In genomic region chr11:68508619-68509018, GRCm38 (mm10) we compare ENCODE assay signal across 33 mouse cellular contexts. TPM values are rescaled to one million over a fixed set of nuclear protein-coding genes. Genes with fewer than 3 reads are reported as not detected.
"Had no signal": no experiment of that assay in that cellular context is flagged by ENCODE, and none has a peak within 500 bp of the region (broad histone marks: within the 10 kb centered on the region; RNA-seq: fewer than 3 reads in every experiment).

No protein-coding gene starts in this region.

- H3K27ac ChIP-seq: embryonic facial prominence, embryonic 10.5 days; embryonic facial prominence, embryonic 12.5 days; embryonic facial prominence, embryonic 13.5 days; embryonic facial prominence, embryonic 15.5 days; forebrain, embryonic 10.5 days; forebrain, embryonic 12.5 days; forebrain, embryonic 13.5 days; forebrain, embryonic 15.5 days; gastrocnemius, adult 2 months; heart, adult 2 months had no signal

- H3K4me1 ChIP-seq: embryonic facial prominence, embryonic 10.5 days; embryonic facial prominence, embryonic 12.5 days; embryonic facial prominence, embryonic 13.5 days; embryonic facial prominence, embryonic 15.5 days; forebrain, embryonic 12.5 days; forebrain, embryonic 13.5 days; forebrain, embryonic 15.5 days had no signal

- H3K36me3 ChIP-seq: embryonic facial prominence, embryonic 10.5 days; embryonic facial prominence, embryonic 12.5 days; embryonic facial prominence, embryonic 13.5 days; embryonic facial prominence, embryonic 15.5 days; forebrain, embryonic 10.5 days; forebrain, embryonic 12.5 days; forebrain, embryonic 15.5 days had no signal

- ATAC-seq: forebrain, embryonic 13.5 days; forebrain, embryonic 14.5 days; forebrain, embryonic 15.5 days; forebrain, embryonic 16.5 days; forebrain, postnatal 0 days had no signal

- H3K4me3 ChIP-seq: embryonic facial prominence, embryonic 10.5 days; embryonic facial prominence, embryonic 12.5 days; embryonic facial prominence, embryonic 13.5 days; embryonic facial prominence, embryonic 15.5 days; erythroblast, embryonic 14.5 days; forebrain, embryonic 10.5 days; forebrain, embryonic 12.5 days; forebrain, embryonic 13.5 days; forebrain, embryonic 15.5 days; gastrocnemius, adult 2 months; heart, adult 2 months had no signal

- H3K9ac ChIP-seq: embryonic facial prominence, embryonic 12.5 days; embryonic facial prominence, embryonic 13.5 days; embryonic facial prominence, embryonic 15.5 days; forebrain, embryonic 12.5 days; forebrain, embryonic 13.5 days; forebrain, embryonic 15.5 days; forebrain, postnatal 0 days had no signal

- H3K9me3 ChIP-seq: embryonic facial prominence, embryonic 10.5 days; embryonic facial prominence, embryonic 12.5 days; embryonic facial prominence, embryonic 13.5 days; embryonic facial prominence, embryonic 15.5 days; forebrain, embryonic 10.5 days; forebrain, embryonic 12.5 days; forebrain, embryonic 13.5 days; forebrain, embryonic 15.5 days had no signal

- DNase-seq: cerebellum, adult 8-10 months; cerebellum, adult 9-10 months; cerebellum, adult 9-11 months; cerebellum, postnatal 10 days; cerebellum, postnatal 14 days; cerebellum, postnatal 25 days; cerebellum, postnatal 36 days; embryo, embryonic 11 days; forebrain, postnatal 0 days; gastrocnemius, adult 2 months; gastrocnemius, postnatal 10 days; gastrocnemius, postnatal 14 days; gastrocnemius, postnatal 25 days; gastrocnemius, postnatal 36 days; heart, adult 11 months; heart, adult 18-20 months had no signal

- H3K4me2 ChIP-seq: embryonic facial prominence, embryonic 12.5 days; embryonic facial prominence, embryonic 13.5 days; embryonic facial prominence, embryonic 15.5 days; forebrain, embryonic 12.5 days; forebrain, embryonic 13.5 days; forebrain, embryonic 15.5 days had no signal

- H3K27me3 ChIP-seq: embryonic facial prominence, embryonic 12.5 days; embryonic facial prominence, embryonic 13.5 days; embryonic facial prominence, embryonic 15.5 days; forebrain, embryonic 12.5 days; forebrain, embryonic 13.5 days; forebrain, embryonic 15.5 days had no signal

RNA-seq across cellular contexts. Expression of gene Mfsd6l, which starts 47.4 kb away (rescaled TPM):
- total RNA-seq: common myeloid progenitor, adult 5-6 weeks; gastrocnemius, adult 18-20 months; gastrocnemius, adult 8-10 months; gastrocnemius, postnatal 14 days; gastrocnemius, postnatal 25 days; gastrocnemius, postnatal 36 days; granulocyte monocyte progenitor cell, adult 5-6 weeks; heart, adult 2 months had no signal
- polyA plus RNA-seq: erythroblast, embryonic 14.5 days; forebrain, embryonic 11.5 days; forebrain, embryonic 12.5 days; forebrain, embryonic 13.5 days; forebrain, embryonic 14.5 days; forebrain, embryonic 15.5 days; forebrain, embryonic 16.5 days had no signal
